Mouse (Mus musculus) ZHBTc4 (cell line): ENCODE data around the gene Zfp341.

ENCODE experiments used
- DNase-seq: peaks from one replicate; pipeline ENCODE4 v3.0.0-alpha.2; 2011; ENCODE audit warnings: low read depth, low spot score

Zfp341 gene

DNA sequence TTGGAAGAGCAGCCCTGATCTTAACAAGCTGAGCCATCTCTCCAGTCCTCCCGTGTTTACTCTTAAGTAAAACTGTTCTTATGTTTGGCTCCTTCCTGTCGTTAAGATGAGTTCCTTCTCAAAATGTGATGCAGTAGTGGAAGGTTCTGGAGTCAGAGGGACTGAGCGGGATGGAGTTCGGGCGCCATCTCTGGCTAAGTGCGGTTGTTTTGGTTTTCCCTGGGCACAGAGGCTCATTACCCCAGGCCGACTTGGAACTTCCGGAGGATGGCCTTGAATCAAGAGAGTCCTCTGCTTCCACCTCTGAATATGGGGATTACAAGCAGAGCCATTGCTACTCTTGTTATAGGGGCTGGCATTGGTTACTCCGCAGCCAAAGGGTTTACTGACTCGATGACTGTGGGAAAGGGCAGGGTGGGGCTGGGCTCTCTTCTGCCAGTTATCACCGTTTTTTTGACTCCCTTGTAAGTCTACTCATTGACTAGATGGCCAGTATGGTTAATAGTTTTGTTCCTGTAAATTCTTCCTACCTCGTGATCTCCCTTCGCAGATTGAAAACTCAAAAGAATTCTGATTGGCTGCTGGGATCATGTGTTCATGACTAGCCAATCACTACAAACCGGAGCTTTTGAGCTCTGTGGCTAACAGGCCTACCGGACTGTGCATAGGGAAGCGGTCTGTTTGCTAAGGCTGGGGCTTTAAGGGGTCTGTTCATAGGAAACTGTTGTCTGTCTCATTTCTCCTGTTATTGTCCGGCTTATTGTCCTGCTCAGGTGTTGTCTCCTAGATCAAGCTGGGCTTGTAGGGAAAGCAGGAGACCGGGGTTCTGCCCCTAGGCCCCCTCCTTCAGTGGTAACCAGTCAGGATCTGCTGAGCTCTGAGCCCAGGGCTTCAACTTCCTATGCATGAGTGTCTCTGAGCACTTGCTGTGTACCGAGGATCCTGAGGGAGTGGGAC lies 63.8 kb downstream of the Zfp341 start:
- peak; percentile 91 for DNase-seq

DNA sequence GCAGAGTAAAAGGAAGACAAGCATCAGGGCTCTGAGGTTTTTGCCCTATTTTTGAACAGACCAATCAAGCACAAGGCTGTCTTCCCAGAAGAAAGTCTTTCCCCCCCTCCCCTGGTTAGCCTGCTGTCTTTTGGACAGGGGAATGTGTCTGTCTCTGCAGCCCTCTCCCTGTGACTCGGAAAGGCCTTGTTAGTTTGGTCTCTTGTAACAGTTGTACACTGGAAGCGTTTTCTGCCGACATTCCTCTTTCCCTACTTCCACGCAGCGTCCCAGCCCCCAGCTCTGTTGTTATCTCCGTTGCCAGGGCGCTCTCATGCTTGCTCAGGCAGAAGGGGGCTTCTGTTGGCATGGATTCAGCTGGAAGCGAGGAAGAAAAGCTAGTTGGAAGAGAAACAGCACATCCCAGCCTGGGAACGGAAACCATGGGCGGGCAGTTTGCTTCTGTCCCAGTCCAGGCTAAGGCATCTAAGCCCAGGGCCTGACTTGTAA lies 64.6 kb downstream of the Zfp341 start:
- DNase-seq: peak; percentile 53

GRCm38 (mm10) chr2:154678995-154679394 lies 65.9 kb downstream of the Zfp341 start:
- DNase-seq: no peak

DNA sequence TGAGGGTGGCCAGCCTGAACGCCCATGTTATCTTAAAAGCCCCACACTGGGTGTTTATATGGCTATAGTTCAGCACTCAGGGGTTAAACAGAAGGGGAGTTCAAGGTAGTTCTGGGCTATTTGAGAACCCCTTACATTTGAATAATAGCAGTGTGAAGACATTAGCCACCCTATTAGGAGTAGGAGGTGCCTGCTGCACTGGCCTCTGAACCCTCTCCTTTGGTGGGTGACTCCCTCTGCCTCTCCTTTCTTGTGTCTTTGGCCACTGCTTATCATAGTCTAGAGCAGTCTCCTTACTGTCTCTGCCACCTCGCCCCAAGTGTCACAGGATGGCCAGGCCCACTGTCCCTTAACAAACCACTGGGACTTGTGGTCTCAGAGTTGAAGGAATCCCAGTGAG lies 67.2 kb downstream of the Zfp341 start:
- DNase-seq: no peak

GRCm38 (mm10) chr2:154680941-154681340 lies 67.8 kb downstream of the Zfp341 start:
- no peak for DNase-seq

DNA sequence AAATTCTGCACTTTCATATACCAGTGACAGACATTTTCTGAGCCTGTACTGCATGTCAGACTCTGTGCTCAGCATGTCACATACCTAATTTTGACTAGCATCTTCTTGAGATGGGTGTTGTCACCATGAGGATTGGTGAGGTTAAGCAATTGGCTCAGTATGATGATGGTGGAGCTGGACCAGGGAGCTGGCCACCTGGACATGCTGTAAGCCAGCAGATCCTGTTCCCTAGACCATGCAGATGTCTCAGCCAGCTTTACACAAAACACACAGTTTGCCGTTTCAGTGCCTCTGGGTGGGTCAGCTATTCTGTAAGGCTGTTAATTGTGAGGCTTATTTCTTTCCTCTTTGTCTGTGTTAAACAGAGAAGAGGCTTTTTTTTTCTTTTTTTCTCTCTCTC lies 69.6 kb downstream of the Zfp341 start:
- DNase-seq: no peak

DNA sequence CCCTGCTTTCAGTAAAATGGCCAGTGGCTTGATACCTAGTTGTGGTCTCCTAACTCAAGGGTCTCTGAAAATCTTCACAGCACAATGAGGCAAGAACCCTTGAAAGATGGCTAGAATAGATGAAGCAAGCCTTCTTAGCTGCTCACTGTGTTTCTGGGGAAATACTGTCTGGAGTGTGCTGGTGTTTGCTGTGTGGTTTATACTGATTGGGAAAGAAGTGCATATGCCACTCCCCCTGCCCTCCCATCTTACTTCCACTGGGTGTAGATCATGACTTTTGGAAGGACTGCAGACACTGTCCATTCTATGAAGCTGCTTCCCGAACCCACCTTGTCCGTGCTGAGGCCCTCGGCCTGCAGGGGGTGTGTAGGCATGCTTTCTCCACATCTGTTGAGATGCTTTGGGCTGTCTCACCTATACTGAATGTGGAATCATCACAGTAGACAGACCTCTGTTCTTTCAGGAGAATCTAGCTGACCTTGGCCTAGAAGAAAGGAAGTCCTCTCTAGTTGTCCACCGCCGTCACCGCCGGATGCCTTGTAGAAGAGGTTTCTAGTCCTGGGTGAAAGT lies 71.9 kb downstream of the Zfp341 start:
- no peak for DNase-seq

GRCm38 (mm10) chr2:154685772-154686171 lies 72.7 kb downstream of the Zfp341 start:
- DNase-seq: no peak

DNA sequence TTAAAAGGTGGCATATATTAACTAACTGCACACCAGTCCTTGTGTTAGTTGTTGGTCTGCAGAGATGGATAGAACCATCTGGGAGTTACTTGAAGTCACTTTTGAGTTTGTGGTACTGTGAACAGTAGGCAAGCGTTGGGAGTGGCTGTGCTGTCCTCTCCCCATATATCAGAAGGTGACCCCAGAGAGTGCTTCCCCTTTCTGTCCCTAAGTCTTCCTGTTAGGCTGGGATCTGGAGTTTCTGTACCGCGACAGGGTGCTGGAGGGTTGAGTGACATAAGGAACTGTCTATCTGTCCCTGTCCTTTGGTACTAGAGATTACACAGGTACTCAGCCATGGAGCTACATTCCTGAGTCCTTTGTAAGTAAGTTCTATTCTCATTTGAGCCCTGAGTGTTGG lies 73.7 kb downstream of the Zfp341 start:
- DNase-seq: no peak

GRCm38 (mm10) chr2:154689391-154689790 lies 76.3 kb downstream of the Zfp341 start:
- no peak for DNase-seq

DNA sequence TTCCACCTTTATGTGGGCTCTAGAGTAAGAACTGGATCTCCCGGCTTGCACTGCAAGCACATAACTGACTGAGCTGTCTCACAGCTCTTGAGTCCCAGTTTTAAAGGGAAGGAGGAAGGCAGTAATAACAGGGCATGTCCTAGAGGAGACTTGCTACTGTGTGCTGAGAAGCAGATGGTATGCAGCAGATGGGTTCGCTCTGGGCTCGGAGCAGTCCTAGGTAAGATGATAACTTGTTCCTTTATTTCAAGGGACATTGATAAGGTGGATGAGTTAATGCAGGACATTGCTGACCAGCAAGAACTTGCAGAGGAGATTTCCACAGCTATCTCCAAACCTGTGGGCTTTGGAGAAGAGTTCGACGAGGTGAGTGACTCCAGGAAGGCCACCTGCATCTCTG lies 77.9 kb downstream of the Zfp341 start:
- no peak for DNase-seq

GRCm38 (mm10) chr2:154693186-154693940 lies 80.3 kb downstream of the Zfp341 start:
- peak; percentile 90 for DNase-seq

- no peak for DNase-seq
Measured at GRCm38 (mm10) chr2:154693941-154694256, 80.8 kb downstream of the Zfp341 start.

DNA sequence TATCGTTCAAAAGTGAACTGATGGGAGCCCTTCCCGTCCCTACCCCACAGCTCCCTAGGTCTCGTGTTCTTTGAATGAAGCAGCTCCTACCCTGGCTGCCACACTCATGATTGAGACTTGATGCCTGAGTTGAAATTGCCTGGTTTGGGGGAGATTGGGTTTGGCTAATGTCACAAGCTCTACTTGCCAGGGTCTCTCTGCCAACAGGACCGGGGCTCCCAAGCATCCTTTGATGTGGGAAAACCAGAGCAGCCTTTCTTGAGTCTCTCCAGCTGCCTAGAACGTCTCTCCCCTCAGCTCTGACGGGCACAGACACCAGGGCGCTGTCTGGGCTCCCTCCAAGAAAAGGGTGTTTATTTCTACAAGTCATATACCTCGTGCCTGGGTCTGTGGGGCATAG lies 82.6 kb downstream of the Zfp341 start:
- no peak for DNase-seq
